ENCODE assay signal across 16 mouse cellular contexts in the genomic region with DNA sequence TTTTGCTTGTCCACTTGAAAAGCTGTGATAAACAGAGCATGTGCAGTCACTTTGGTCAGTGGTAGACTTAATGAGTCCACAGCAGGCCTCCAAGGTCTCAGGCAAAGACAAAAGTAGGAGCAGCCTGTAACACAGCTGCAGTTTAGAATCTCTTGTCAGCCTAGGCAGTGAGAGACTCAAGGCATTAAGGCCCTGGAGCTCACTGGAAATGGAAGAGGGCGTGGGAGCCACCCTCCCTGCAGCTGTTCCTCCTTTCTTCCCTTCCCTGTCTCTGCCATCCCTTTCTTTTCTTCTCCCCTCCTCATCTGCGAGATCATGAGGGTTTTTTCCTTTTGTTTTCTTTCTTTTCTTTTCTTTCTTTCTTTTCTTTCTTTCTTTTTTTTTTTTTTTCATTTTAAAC.
A peak's percentile ranks its signal among the peaks of the same experiment; 100 is the strongest.
DNase-seq lines count a peak whose midpoint lies in the region; ATAC-seq and TF ChIP-seq lines count a peak whose summit lies in the region.
"Had no signal": no experiment of that assay in that cellular context is flagged by ENCODE, and none has a peak within 500 bp of the region (broad histone marks: within the 10 kb centered on the region; RNA-seq: fewer than 3 reads in every experiment).

No protein-coding gene starts in this region.

- peak overlapping the region; percentile 11; the same call in 1 of the 2 replicates for H3K27ac ChIP-seq in embryonic facial prominence, embryonic 12.5 days
- no peak overlapping the region for H3K27ac ChIP-seq in embryonic facial prominence, embryonic 10.5 days (replicated peaks)
- peak overlapping the region; percentile 48; the same call in 1 of the 2 replicates for H3K27ac ChIP-seq in heart, embryonic 13.5 days (replicated peaks)
- H3K27ac ChIP-seq in heart, embryonic 12.5 days (ENCODE audit: poor library complexity, severe bottlenecking), result no peak overlapping the region
- H3K27ac ChIP-seq in left cerebral cortex, adult 2 months, result peak overlapping the region; percentile 38; the same call in 1 of the 2 replicates
- H3K27ac ChIP-seq: forebrain, embryonic 15.5 days; hindbrain, embryonic 13.5 days; hindbrain, postnatal 0 days had no signal

- TF ChIP-seq POLR2A in myocyte (IDR thresholded peaks at IDR 0.05; ENCODE audit: insufficient read length, low read depth), result no peak

- no peaks in the 10 kb centered on the region for H3K27me3 ChIP-seq in embryonic facial prominence, embryonic 12.5 days
- H3K27me3 ChIP-seq in embryonic facial prominence, embryonic 10.5 days (replicated peaks; ENCODE audit: low read depth, poor library complexity, severe bottlenecking), result no peaks in the 10 kb centered on the region
- H3K27me3 ChIP-seq in heart, embryonic 13.5 days (replicated peaks), result no peaks in the 10 kb centered on the region
- H3K27me3 ChIP-seq in heart, embryonic 12.5 days (replicated peaks), result no peaks in the 10 kb centered on the region
- no peaks in the 10 kb centered on the region for H3K27me3 ChIP-seq in myocyte (ENCODE audit: control insufficient read depth, insufficient read depth, insufficient read length)
- H3K27me3 ChIP-seq: forebrain, embryonic 15.5 days; hindbrain, embryonic 13.5 days had no signal

- H3K4me2 ChIP-seq in embryonic facial prominence, embryonic 12.5 days (replicated peaks), result no peak overlapping the region
- H3K4me2 ChIP-seq in heart, embryonic 13.5 days, result no peak overlapping the region
- H3K4me2 ChIP-seq in heart, embryonic 12.5 days, result no peak overlapping the region
- no peak overlapping the region for H3K4me2 ChIP-seq in myocyte (ENCODE audit: low read depth)
- H3K4me2 ChIP-seq: forebrain, embryonic 15.5 days; hindbrain, embryonic 13.5 days had no signal

- ATAC-seq in embryonic facial prominence, embryonic 12.5 days (ENCODE audit: insufficient number of reproducible peaks, insufficient read depth, low FRiP score, low TSS enrichment), result no peak
- ATAC-seq in heart, embryonic 13.5 days (ENCODE audit: extremely low read depth, insufficient number of reproducible peaks, low FRiP score, low TSS enrichment), result no peak
- no peak for ATAC-seq in heart, embryonic 12.5 days (ENCODE audit: insufficient number of reproducible peaks, low FRiP score)
- ATAC-seq in CD4-positive, CD25-positive, alpha-beta regulatory T cell, adult 4 months, result no peak
- ATAC-seq: forebrain, embryonic 15.5 days had no signal

- intact Hi-C loops in left cerebral cortex, adult 2 months (cut with DNase I), result no loop called here
- intact Hi-C loops in left cerebral cortex, postnatal 10 days (cut with DNase I), result no loop called here

- DNase-seq in embryonic facial prominence, embryonic 10.5 days (ENCODE audit: low spot score), result no peak
- DNase-seq in left cerebral cortex, adult 2 months (ENCODE audit: extremely low spot score in 1 of 2, low spot score in 2 of 2), result no peak
- DNase-seq in left cerebral cortex, postnatal 10 days (ENCODE audit: extremely low spot score in 1 of 2, low spot score in 2 of 2), result no peak
- DNase-seq: adrenal gland, postnatal 10 days; B cell, adult 2 months; cerebellum, adult 11-12 months; cerebellum, adult 9-10 months; kidney, adult 11 months had no signal

- H3K4me3 ChIP-seq in embryonic facial prominence, embryonic 12.5 days, result no peak overlapping the region
- no peak overlapping the region for H3K4me3 ChIP-seq in embryonic facial prominence, embryonic 10.5 days
- H3K4me3 ChIP-seq in heart, embryonic 13.5 days, result no peak overlapping the region
- no peak overlapping the region for H3K4me3 ChIP-seq in heart, embryonic 12.5 days
- no peak overlapping the region for H3K4me3 ChIP-seq in left cerebral cortex, adult 2 months
- H3K4me3 ChIP-seq in myocyte, result no peak overlapping the region
- H3K4me3 ChIP-seq: forebrain, embryonic 15.5 days; hindbrain, embryonic 13.5 days had no signal

- TF ChIP-seq CTCF in left cerebral cortex, adult 2 months (IDR thresholded peaks at IDR 0.05), result no peak

- no peak overlapping the region for H3ac ChIP-seq in myocyte (ENCODE audit: control insufficient read depth, insufficient read length)

- H3K9ac ChIP-seq in embryonic facial prominence, embryonic 12.5 days, result no peak overlapping the region
- H3K9ac ChIP-seq in heart, embryonic 13.5 days, result no peak overlapping the region
- no peak overlapping the region for H3K9ac ChIP-seq in heart, embryonic 12.5 days
- H3K9ac ChIP-seq: forebrain, embryonic 15.5 days; hindbrain, embryonic 13.5 days had no signal

- 69% methylated on average over 2 of the region's 2 CpGs for WGBS in embryonic facial prominence, embryonic 12.5 days
- 85% methylated on average over 2 of the region's 2 CpGs for WGBS in embryonic facial prominence, embryonic 10.5 days
- WGBS in heart, embryonic 13.5 days, result 78% methylated on average over 2 of the region's 2 CpGs
- 86% methylated on average over 2 of the region's 2 CpGs for WGBS in heart, embryonic 12.5 days

- H3K4me1 ChIP-seq in embryonic facial prominence, embryonic 12.5 days, result no peaks in the 10 kb centered on the region
- no peaks in the 10 kb centered on the region for H3K4me1 ChIP-seq in embryonic facial prominence, embryonic 10.5 days
- peaks cover 13% of the 10 kb centered on the region for H3K4me1 ChIP-seq in heart, embryonic 13.5 days
- H3K4me1 ChIP-seq in heart, embryonic 12.5 days (replicated peaks), result peaks cover 13% of the 10 kb centered on the region; the same call in 1 of the 2 replicates
- H3K4me1 ChIP-seq: forebrain, embryonic 15.5 days; hindbrain, embryonic 13.5 days had no signal

- no peaks in the 10 kb centered on the region for H3K79me2 ChIP-seq in myocyte (ENCODE audit: control insufficient read depth, insufficient read depth)

- peaks cover 77% of the 10 kb centered on the region for H3K36me3 ChIP-seq in embryonic facial prominence, embryonic 12.5 days
- H3K36me3 ChIP-seq in embryonic facial prominence, embryonic 10.5 days (replicated peaks), result peaks cover 99% of the 10 kb centered on the region
- peaks cover 98% of the 10 kb centered on the region for H3K36me3 ChIP-seq in heart, embryonic 13.5 days
- H3K36me3 ChIP-seq in heart, embryonic 12.5 days, result peaks cover 94% of the 10 kb centered on the region
- peaks cover 59% of the 10 kb centered on the region for H3K36me3 ChIP-seq in myocyte (ENCODE audit: control insufficient read depth, insufficient read depth)

- H3K9me3 ChIP-seq in embryonic facial prominence, embryonic 12.5 days, result no peaks in the 10 kb centered on the region
- H3K9me3 ChIP-seq in embryonic facial prominence, embryonic 10.5 days, result no peaks in the 10 kb centered on the region
- H3K9me3 ChIP-seq in heart, embryonic 13.5 days, result no peaks in the 10 kb centered on the region
- H3K9me3 ChIP-seq in heart, embryonic 12.5 days (replicated peaks), result no peaks in the 10 kb centered on the region
- H3K9me3 ChIP-seq: forebrain, embryonic 15.5 days; hindbrain, embryonic 13.5 days had no signal

TF ChIP-seq in myocyte, 11 proteins besides CTCF, POLR2A, EP300 and RAD21:
- TF ChIP-seq POLR2AphosphoS2 (IDR thresholded peaks at IDR 0.05; ENCODE audit: insufficient read length, low read depth) (no peak), MYOD1 (IDR thresholded peaks at IDR 0.05; ENCODE audit: control insufficient read depth in 1 of 3, insufficient read length in 2 of 3, low read depth in 2 of 3) (peak in 2 of 3 experiments; percentile 53 to 76), MYOG (IDR thresholded peaks at IDR 0.05; ENCODE audit: control insufficient read depth in 1 of 3, insufficient read depth in 1 of 3, insufficient read length in 2 of 3, low read depth in 2 of 3) (peak in 2 of 3 experiments; percentile 20 to 66)
TF ChIP-seq in myocyte: peak in this region for 2.

Comparison
In these comparisons a context has a peak if more than half of its experiments do, and no peak if none do; other contexts are left out.
1. H3K27ac ChIP-seq: peak in embryonic facial prominence, embryonic 12.5 days (single experiment), heart, embryonic 13.5 days (single experiment) and left cerebral cortex, adult 2 months (single experiment); none in embryonic facial prominence, embryonic 10.5 days (single experiment) and heart, embryonic 12.5 days (single experiment).